Mouse (Mus musculus) hindbrain, embryonic 16.5 days (tissue): ENCODE results near the gene Ncoa6. TPM values are rescaled to one million over a fixed set of nuclear protein-coding genes. Genes with fewer than 3 reads are reported as not detected.
A peak's percentile ranks its signal among the peaks of the same experiment; 100 is the strongest.

Source experiments
- ATAC-seq: fragments of 200-750 bp; cut with Nextera tagmentation; 2 replicates; pipeline ENCODE4 v1.8.0; 2017; ENCODE audit warnings: moderate TSS enrichment, moderate library complexity
- H3K27ac ChIP-seq: fragments of 300-500 bp; sonication (generic); 2 replicates; pipeline ENCODE4 v1.5.1; 2014; ENCODE audit warnings: low read depth, mild to moderate bottlenecking, control low read depth, low read length, moderate library complexity
- H3K27me3 ChIP-seq: fragments of 300-500 bp; sonication (generic); replicated peaks from 2 replicates; pipeline ENCODE4 v1.6.1; 2014; ENCODE audit warnings: low read length; ENCODE audit not compliant: control insufficient read depth, insufficient read depth
- H3K36me3 ChIP-seq: fragments of 300-500 bp; sonication (generic); 2 replicates; pipeline ENCODE4 v1.6.1; 2014; ENCODE audit warnings: mild to moderate bottlenecking, low read length, moderate library complexity, mixed read lengths; ENCODE audit not compliant: control insufficient read depth, insufficient read depth
- H3K4me1 ChIP-seq: fragments of 300-500 bp; sonication (generic); 2 replicates; pipeline ENCODE4 v1.6.1; 2014; ENCODE audit warnings: low read depth, low read length; ENCODE audit not compliant: control insufficient read depth, insufficient read depth
- H3K4me2 ChIP-seq: fragments of 300-500 bp; sonication (generic); 2 replicates; pipeline ENCODE4 v1.6.1; 2014; ENCODE audit warnings: mild to moderate bottlenecking, low read length, control low read depth, moderate library complexity
- H3K4me3 ChIP-seq: fragments of 300-500 bp; sonication (generic); 2 replicates; pipeline ENCODE4 v1.5.1; 2014; ENCODE audit warnings: mild to moderate bottlenecking, low read length, control low read depth, moderate library complexity
- H3K9ac ChIP-seq: fragments of 300-500 bp; sonication (generic); 2 replicates; pipeline ENCODE4 v1.6.1; 2014; ENCODE audit warnings: low read depth, mild to moderate bottlenecking, control low read depth, low read length, moderate library complexity
- H3K9me3 ChIP-seq: fragments of 300-500 bp; sonication (generic); 2 replicates; pipeline ENCODE4 v1.6.1; 2014; ENCODE audit warnings: mild to moderate bottlenecking, low read length, moderate library complexity; ENCODE audit not compliant: control insufficient read depth
- WGBS: fragments of 180-500 bp; shearing (Covaris S2); extraction: QIAGEN DNeasy Blood & Tissue Kit; methylation state at CpG from one replicate; pipeline ENCODE4 v1.1.7; 2014; 5-methylcytosine and 5-hydroxymethylcytosine counted together
- polyA plus RNA-seq: library from polyadenylated mRNA; unstranded; fragments of >200 nt; fragmentation: Nextera tagmentation; extraction: Ambion mirVana; gene quantifications from 2 replicates; pipeline ENCODE4 v1.2.1, GENCODE M21; 2015

Ncoa6 gene
- 15.8 and 19.4 TPM in 2 replicates for polyA plus RNA-seq

GRCm38 (mm10) chr2:155473570-155474088 is at the start of gene Ncoa6:
Ncoa6 (minus strand) TSS chr2:155473894.
- WGBS: under 1% methylated on average over 38 of the region's 72 CpGs

DNA sequence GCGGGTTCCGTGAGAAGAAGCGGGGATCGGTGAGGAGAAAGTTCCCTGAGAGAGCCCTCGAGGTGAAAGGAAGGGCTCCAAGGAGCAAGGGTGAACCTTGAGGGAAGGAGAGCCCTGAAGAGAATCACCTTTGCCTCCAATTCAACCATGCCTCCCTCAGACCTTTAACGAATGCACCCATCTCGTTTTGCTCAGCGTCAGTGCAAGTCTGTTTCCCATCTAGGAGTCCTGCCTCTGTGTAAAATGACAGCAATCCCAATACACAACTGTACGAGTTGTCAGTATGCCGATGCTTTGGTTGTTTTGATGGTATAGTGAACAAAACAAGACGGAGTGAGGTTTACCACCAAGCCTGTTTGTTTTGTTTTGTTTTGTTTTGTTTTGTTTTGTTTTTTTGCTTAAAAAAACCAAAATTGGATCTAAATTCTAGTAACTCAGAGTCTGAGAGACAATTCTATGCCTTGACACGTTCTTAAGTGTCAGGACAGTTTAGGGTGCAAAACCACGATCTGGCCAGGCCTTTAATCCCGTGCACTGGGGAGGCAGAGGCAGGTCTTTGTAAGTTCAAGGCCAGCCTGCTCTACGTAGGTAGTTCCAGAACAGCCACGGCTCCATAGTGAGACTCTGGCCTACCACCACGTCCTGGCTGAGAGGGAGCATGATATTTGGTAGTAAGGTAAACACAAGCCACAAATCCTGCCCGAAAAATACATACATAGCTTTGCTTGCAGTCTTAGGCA is 45.0 kb upstream of the Ncoa6 start:
- H3K27ac ChIP-seq: peak overlapping the region; percentile 80; the same call in 1 of the 2 replicates
- H3K4me2 ChIP-seq: peak overlapping the region; percentile 95
- H3K9me3 ChIP-seq: no peaks in the 10 kb centered on the region
- H3K36me3 ChIP-seq: no peaks in the 10 kb centered on the region
- ATAC-seq: no peak
- peak overlapping the region; percentile 66 for H3K4me3 ChIP-seq
- WGBS: 23% methylated on average over 18 of the region's 18 CpGs
- no peaks in the 10 kb centered on the region for H3K27me3 ChIP-seq
- H3K9ac ChIP-seq: peak overlapping the region; percentile 68
- peaks cover 17% of the 10 kb centered on the region for H3K4me1 ChIP-seq

More at GRCm38 (mm10) chr2:155473570-155474088, at the start of gene Ncoa6:
- H3K4me1 ChIP-seq: peaks cover 14% of the 10 kb centered on the region
- H3K27me3 ChIP-seq: no peaks in the 10 kb centered on the region
- no peaks in the 10 kb centered on the region for H3K36me3 ChIP-seq
- H3K4me3 ChIP-seq: peak within 1 kb of the TSS; percentile 92
- H3K9me3 ChIP-seq: no peaks in the 10 kb centered on the region
- ATAC-seq: peak; percentile 83
- H3K9ac ChIP-seq: peak within 1 kb of the TSS; percentile 98
- H3K27ac ChIP-seq: peak within 1 kb of the TSS; percentile 97
- H3K4me2 ChIP-seq: peak within 1 kb of the TSS; percentile 69

GRCm38 (mm10) chr2:155517455-155518423 is 44.0 kb upstream of the Ncoa6 start, which contains the start of the genes Acss2 and Ggt7:
Acss2 (plus strand) TSS chr2:155517948.
Ggt7 (minus strand) TSS chr2:155518237.
- ATAC-seq: peak; percentile 98
- Histone ChIP-seq H3K9me3 (no peaks in the 10 kb centered on the region), H3K9ac (peak within 1 kb of the TSS; percentile 68), H3K36me3 (no peaks in the 10 kb centered on the region), H3K4me1 (peaks cover 27% of the 10 kb centered on the region), H3K4me2 (peak within 1 kb of the TSS; percentile 95), H3K4me3 (peak within 1 kb of the TSS; percentile 66), H3K27ac (peak within 1 kb of the TSS; percentile 80), H3K27me3 (no peaks in the 10 kb centered on the region)
- 2% methylated on average over 63 of the region's 70 CpGs for WGBS

GRCm38 (mm10) chr2:155515941-155516340 is 42.2 kb upstream of the Ncoa6 start:
- no peak overlapping the region for H3K27ac ChIP-seq
- 5% methylated on average over 1 of the region's 1 CpGs for WGBS
- ATAC-seq: no peak

GRCm38 (mm10) chr2:155514666-155515065 is 41.0 kb upstream of the Ncoa6 start:
- no peaks in the 10 kb centered on the region for H3K9me3 ChIP-seq
- no peaks in the 10 kb centered on the region for H3K27me3 ChIP-seq
- ATAC-seq: peak; percentile 44
- H3K4me2 ChIP-seq: peak overlapping the region; percentile 67
- peak overlapping the region; percentile 92 for H3K9ac ChIP-seq
- H3K4me3 ChIP-seq: peak overlapping the region; percentile 62
- WGBS: under 1% methylated on average over 22 of the region's 23 CpGs
- H3K36me3 ChIP-seq: no peaks in the 10 kb centered on the region
- H3K27ac ChIP-seq: peak overlapping the region; percentile 84
- peaks cover 32% of the 10 kb centered on the region for H3K4me1 ChIP-seq

More at GRCm38 (mm10) chr2:155515941-155516340, 42.2 kb upstream of the Ncoa6 start:
- H3K4me3 ChIP-seq: no peak overlapping the region
- no peak overlapping the region for H3K9ac ChIP-seq
- H3K4me1 ChIP-seq: peaks cover 32% of the 10 kb centered on the region
- no peaks in the 10 kb centered on the region for H3K36me3 ChIP-seq
- H3K4me2 ChIP-seq: no peak overlapping the region
- H3K9me3 ChIP-seq: no peaks in the 10 kb centered on the region
- H3K27me3 ChIP-seq: no peaks in the 10 kb centered on the region

DNA sequence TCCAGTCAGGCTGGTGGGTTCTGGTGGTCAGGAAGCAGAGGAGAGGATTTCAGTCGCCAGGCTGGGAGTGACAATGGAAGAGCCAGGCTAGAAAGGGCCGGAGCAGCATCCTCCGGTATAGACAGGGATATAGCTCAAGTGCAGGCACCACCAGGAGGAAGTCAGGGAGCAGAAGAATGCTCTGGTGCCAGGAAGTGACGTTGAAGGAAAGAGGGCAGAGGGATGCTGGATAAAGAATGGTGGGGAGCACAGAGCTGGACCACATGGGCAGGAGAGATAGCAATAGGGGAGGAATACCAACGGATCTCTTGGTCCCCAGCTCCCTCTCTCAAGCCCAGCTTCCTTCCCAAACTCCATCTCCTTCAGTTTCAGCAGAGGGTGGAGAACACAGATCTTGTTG is 39.8 kb upstream of the Ncoa6 start:
- Histone ChIP-seq H3K27ac (peak overlapping the region; percentile 45), H3K9me3 (no peaks in the 10 kb centered on the region), H3K27me3 (no peaks in the 10 kb centered on the region), H3K36me3 (no peaks in the 10 kb centered on the region), H3K4me2 (peak overlapping the region; percentile 67), H3K9ac (peak overlapping the region; percentile 92), H3K4me3 (peak overlapping the region; percentile 62), H3K4me1 (peaks cover 27% of the 10 kb centered on the region)
- no peak for ATAC-seq
- 54% methylated on average over 5 of the region's 5 CpGs for WGBS

GRCm38 (mm10) chr2:155512479-155512878 is 38.8 kb upstream of the Ncoa6 start:
- 52% methylated on average over 4 of the region's 4 CpGs for WGBS
- Histone ChIP-seq H3K9me3 (no peaks in the 10 kb centered on the region), H3K9ac (no peak overlapping the region), H3K4me1 (peaks cover 26% of the 10 kb centered on the region), H3K4me2 (peak overlapping the region; percentile 67), H3K27ac (no peak overlapping the region), H3K4me3 (no peak overlapping the region), H3K36me3 (peaks cover 3% of the 10 kb centered on the region; the same call in 1 of the 2 replicates), H3K27me3 (no peaks in the 10 kb centered on the region)
- no peak for ATAC-seq

DNA sequence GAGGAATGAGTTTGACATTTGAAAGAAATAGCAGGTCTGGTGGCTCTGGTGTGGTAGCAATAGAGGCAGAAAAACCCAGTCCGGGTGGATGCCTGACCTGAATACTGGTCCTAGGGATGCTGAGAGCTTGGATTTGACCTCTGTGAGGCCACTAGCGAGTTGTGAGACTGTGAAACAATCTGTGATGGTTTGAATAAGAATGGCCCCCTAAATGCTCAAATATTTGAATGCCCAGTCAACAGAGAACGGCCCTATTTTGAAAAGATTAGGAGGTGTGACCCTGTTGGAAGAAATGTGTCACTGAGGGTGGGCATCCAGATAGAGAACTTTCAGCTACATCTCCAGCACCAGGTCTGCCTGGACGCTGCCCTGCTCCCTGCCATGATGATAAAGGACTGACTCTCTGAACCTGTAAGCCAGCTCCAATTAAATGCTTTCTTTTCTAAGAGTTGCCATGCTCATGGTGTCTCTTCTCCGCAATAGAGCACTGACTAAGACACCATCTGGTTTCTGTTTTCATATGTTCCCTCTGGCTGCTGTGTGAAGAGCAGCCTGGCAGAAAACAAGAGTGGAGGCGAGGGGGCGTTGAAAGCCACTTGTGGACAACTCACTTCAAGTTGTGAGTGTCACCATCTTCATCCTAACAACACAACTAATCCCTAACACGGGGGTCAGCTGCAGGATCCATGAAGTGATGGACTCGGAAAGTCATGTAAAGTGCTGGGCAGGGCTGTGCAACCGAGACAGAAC is 34.2 kb upstream of the Ncoa6 start:
- Histone ChIP-seq H3K4me3 (no peak overlapping the region), H3K9ac (no peak overlapping the region)
- no peak for ATAC-seq

More for the DNA sequence above, 34.2 kb upstream of the Ncoa6 start:
- Histone ChIP-seq H3K36me3 (peaks cover 3% of the 10 kb centered on the region; the same call in 1 of the 2 replicates), H3K9me3 (no peaks in the 10 kb centered on the region), H3K27me3 (no peaks in the 10 kb centered on the region), H3K27ac (no peak overlapping the region), H3K4me1 (peaks cover 6% of the 10 kb centered on the region), H3K4me2 (no peak overlapping the region)
- WGBS: 81% methylated on average over 10 of the region's 10 CpGs
